Mouse (Mus musculus): ENCODE results near the gene Syt7. TPM values are rescaled to one million over a fixed set of nuclear protein-coding genes. Genes with fewer than 3 reads are reported as not detected.

Gene Syt7
- polyA plus RNA-seq, 1 experiment from 2014 or later: 1.2 TPM

GRCm38 (mm10) chr19:10449190-10449589, 60.3 kb downstream of the Syt7 start:
- Histone ChIP-seq H3K9me3 (ENCODE audit: control insufficient read depth, low read depth, low read length) (no peaks in the 10 kb centered on the region), H3K4me1 (ENCODE audit: control insufficient read depth, insufficient read depth, low read length) (0 out of 2 replicates have a peak, but pooled peaks cover 4% of the 10 kb centered on the region), H3K4me3 (ENCODE audit: low read depth, low read length) (no peak overlapping the region), H3K9ac (replicated peaks; ENCODE audit: low read depth, low read length) (no peak overlapping the region), H3K27me3 (ENCODE audit: control insufficient read depth, insufficient read depth, low read length) (no peaks in the 10 kb centered on the region), H3K36me3 (ENCODE audit: control insufficient read depth, insufficient read depth, low read length) (no peaks in the 10 kb centered on the region), H3K4me2 (replicated peaks; ENCODE audit: low read depth, low read length) (no peak overlapping the region), H3K27ac (ENCODE audit: low read length) (no peak overlapping the region)
- WGBS: 51% methylated on average over 6 of the region's 6 CpGs
- ATAC-seq (ENCODE audit: insufficient number of reproducible peaks, insufficient read depth, low FRiP score, low read depth): no peak

DNA sequence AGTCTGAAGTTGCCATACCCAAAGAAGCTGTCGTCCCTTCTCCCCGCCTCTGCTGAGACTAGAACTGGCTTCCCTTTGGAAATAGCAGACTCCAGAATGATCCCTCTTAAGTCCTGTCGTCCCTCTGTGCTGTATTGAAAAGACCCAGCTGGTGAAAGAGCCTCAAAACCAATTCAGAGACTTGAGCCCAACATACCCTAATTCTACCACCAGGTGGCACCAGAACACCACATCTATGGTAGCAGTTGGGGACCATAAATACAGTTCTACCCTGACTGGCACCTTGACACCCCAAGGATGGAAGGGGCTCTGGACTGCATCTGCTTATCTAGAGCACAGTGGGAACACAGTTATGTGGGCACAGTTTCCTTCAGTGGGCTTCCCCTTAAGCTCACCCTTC, 60.8 kb downstream of the Syt7 start:
- WGBS: 2% methylated on average over 3 of the region's 3 CpGs

DNA sequence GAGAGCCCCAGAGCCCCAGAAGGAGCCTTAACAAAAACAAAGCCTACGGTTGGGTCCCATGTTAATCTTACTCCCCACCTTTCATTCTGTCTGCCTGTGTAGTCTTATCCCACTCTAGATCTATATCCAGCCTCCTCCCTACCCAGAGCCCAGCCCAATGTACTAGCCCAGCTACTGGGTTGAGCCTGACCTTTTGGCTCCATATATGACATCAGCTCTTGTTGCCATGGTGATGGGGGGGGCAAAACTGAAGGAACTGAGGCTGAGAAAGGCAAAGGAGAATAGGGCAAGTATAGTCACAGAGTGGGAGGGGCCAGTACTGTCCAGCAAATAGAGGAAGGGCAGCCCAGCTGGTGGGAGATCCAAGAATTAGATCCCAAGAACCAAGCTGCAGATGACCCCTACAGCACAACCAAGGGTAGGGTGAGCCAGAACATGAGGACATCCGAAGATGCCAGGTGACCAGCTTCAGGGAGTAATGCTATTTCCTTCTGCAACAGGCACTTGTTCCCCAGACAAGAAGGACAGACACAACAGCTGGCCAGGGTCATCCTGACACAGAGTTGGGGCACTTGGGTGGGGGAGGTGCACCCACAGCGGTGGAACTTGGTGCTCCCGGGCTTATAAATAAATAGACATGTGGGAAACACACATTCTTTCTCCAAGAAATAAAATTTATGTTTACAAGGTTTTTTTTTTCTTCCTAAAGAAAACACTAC, 66.0 kb downstream of the Syt7 start:
- H3K9ac ChIP-seq (replicated peaks; ENCODE audit: low read depth, low read length): no peak overlapping the region
- H3K4me3 ChIP-seq (ENCODE audit: low read depth, low read length): no peak overlapping the region
- ATAC-seq (ENCODE audit: insufficient number of reproducible peaks, insufficient read depth, low FRiP score, low read depth): no peak
- H3K9me3 ChIP-seq (ENCODE audit: control insufficient read depth, low read depth, low read length): no peaks in the 10 kb centered on the region
- no peak overlapping the region for H3K4me2 ChIP-seq (replicated peaks; ENCODE audit: low read depth, low read length)
- WGBS: 50% methylated on average over 4 of the region's 4 CpGs
- H3K4me1 ChIP-seq (ENCODE audit: control insufficient read depth, insufficient read depth, low read length): no peaks in the 10 kb centered on the region; the same call in 1 of the 2 replicates
- H3K27me3 ChIP-seq (ENCODE audit: control insufficient read depth, insufficient read depth, low read length): peaks cover 29% of the 10 kb centered on the region
- H3K27ac ChIP-seq (ENCODE audit: low read length): no peak overlapping the region
- H3K36me3 ChIP-seq (ENCODE audit: control insufficient read depth, insufficient read depth, low read length): no peaks in the 10 kb centered on the region

More for the DNA sequence above, 60.8 kb downstream of the Syt7 start:
- Histone ChIP-seq H3K4me3 (ENCODE audit: low read depth, low read length) (no peak overlapping the region), H3K36me3 (ENCODE audit: control insufficient read depth, insufficient read depth, low read length) (no peaks in the 10 kb centered on the region), H3K27me3 (ENCODE audit: control insufficient read depth, insufficient read depth, low read length) (0 out of 2 replicates have a peak, but pooled peaks cover under 1% of the 10 kb centered on the region), H3K27ac (ENCODE audit: low read length) (no peak overlapping the region), H3K4me1 (ENCODE audit: control insufficient read depth, insufficient read depth, low read length) (0 out of 2 replicates have a peak, but pooled peaks cover 4% of the 10 kb centered on the region), H3K4me2 (replicated peaks; ENCODE audit: low read depth, low read length) (no peak overlapping the region), H3K9ac (replicated peaks; ENCODE audit: low read depth, low read length) (no peak overlapping the region), H3K9me3 (ENCODE audit: control insufficient read depth, low read depth, low read length) (no peaks in the 10 kb centered on the region)
- peak; percentile 64; the same call in 1 of the 2 replicates for ATAC-seq (ENCODE audit: insufficient number of reproducible peaks, insufficient read depth, low FRiP score, low read depth)

- no peak overlapping the region for H3K4me3 ChIP-seq (ENCODE audit: low read depth, low read length)
- H3K36me3 ChIP-seq (ENCODE audit: control insufficient read depth, insufficient read depth, low read length): no peaks in the 10 kb centered on the region
- no peak overlapping the region for H3K9ac ChIP-seq (replicated peaks; ENCODE audit: low read depth, low read length)
- H3K4me2 ChIP-seq (replicated peaks; ENCODE audit: low read depth, low read length): no peak overlapping the region
- 77% methylated on average over 3 of the region's 3 CpGs for WGBS
- ATAC-seq (ENCODE audit: insufficient number of reproducible peaks, insufficient read depth, low FRiP score, low read depth): no peak
- no peaks in the 10 kb centered on the region for H3K9me3 ChIP-seq (ENCODE audit: control insufficient read depth, low read depth, low read length)
- peaks cover 29% of the 10 kb centered on the region for H3K27me3 ChIP-seq (ENCODE audit: control insufficient read depth, insufficient read depth, low read length)
- no peaks in the 10 kb centered on the region; the same call in 1 of the 2 replicates for H3K4me1 ChIP-seq (ENCODE audit: control insufficient read depth, insufficient read depth, low read length)
- H3K27ac ChIP-seq (ENCODE audit: low read length): no peak overlapping the region
These were observed 66.5 kb downstream of the Syt7 start for GRCm38 (mm10) chr19:10455437-10455806.

GRCm38 (mm10) chr19:10456752-10457483, 68.0 kb downstream of the Syt7 start, which contains the start of gene Lrrc10b:
Lrrc10b (minus strand) TSS chr19:10457473.
- no peaks in the 10 kb centered on the region for H3K36me3 ChIP-seq (ENCODE audit: control insufficient read depth, insufficient read depth, low read length)
- H3K27me3 ChIP-seq (ENCODE audit: control insufficient read depth, insufficient read depth, low read length): peaks cover 29% of the 10 kb centered on the region
- H3K4me1 ChIP-seq (ENCODE audit: control insufficient read depth, insufficient read depth, low read length): no peaks in the 10 kb centered on the region; the same call in 1 of the 2 replicates
- peak; percentile 30; the same call in 1 of the 2 replicates for ATAC-seq (ENCODE audit: insufficient number of reproducible peaks, insufficient read depth, low FRiP score, low read depth)
- no peaks in the 10 kb centered on the region for H3K9me3 ChIP-seq (ENCODE audit: control insufficient read depth, low read depth, low read length)
- no peak within 1 kb of the TSS for H3K27ac ChIP-seq (ENCODE audit: low read length)
- peak within 1 kb of the TSS; percentile 43 for H3K4me3 ChIP-seq (ENCODE audit: low read depth, low read length)
- peak within 1 kb of the TSS; percentile 75 for H3K4me2 ChIP-seq (replicated peaks; ENCODE audit: low read depth, low read length)
- WGBS: under 1% methylated on average over 95 of the region's 96 CpGs
- peak within 1 kb of the TSS; percentile 10; the same call in 1 of the 2 replicates for H3K9ac ChIP-seq (replicated peaks; ENCODE audit: low read depth, low read length)

GRCm38 (mm10) chr19:10457484-10457800, 68.6 kb downstream of the Syt7 start:
- Histone ChIP-seq H3K9me3 (ENCODE audit: control insufficient read depth, low read depth, low read length) (no peaks in the 10 kb centered on the region), H3K27ac (ENCODE audit: low read length) (no peak overlapping the region), H3K27me3 (ENCODE audit: control insufficient read depth, insufficient read depth, low read length) (peaks cover 29% of the 10 kb centered on the region), H3K4me1 (ENCODE audit: control insufficient read depth, insufficient read depth, low read length) (no peaks in the 10 kb centered on the region; the same call in 1 of the 2 replicates), H3K9ac (replicated peaks; ENCODE audit: low read depth, low read length) (peak overlapping the region; percentile 10; the same call in 1 of the 2 replicates), H3K36me3 (ENCODE audit: control insufficient read depth, insufficient read depth, low read length) (no peaks in the 10 kb centered on the region), H3K4me2 (replicated peaks; ENCODE audit: low read depth, low read length) (peak overlapping the region; percentile 75), H3K4me3 (ENCODE audit: low read depth, low read length) (peak overlapping the region; percentile 43)
- peak; percentile 87 for ATAC-seq (ENCODE audit: insufficient number of reproducible peaks, insufficient read depth, low FRiP score, low read depth)
- WGBS: 0% methylated on average over 34 of the region's 34 CpGs

DNA sequence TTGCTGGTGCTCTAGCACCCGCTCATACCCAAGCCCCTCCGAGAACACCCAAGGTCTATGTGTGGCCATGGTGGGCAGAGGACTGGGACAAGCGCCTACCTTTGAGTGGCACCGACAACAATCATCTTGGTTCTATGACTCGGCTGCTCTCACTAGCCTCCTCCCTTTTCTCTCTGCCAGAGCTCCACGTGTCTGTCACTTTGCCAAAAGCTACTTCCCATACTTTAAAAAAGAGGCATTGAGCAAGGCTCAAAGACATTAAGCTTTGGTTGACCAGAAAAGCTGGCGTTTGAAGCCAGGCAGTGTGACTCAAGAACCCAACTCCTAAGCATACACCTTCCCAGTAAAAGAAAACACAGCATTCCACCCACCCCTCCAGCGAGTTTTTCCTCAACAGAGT, 69.2 kb downstream of the Syt7 start:
- WGBS: 18% methylated on average over 8 of the region's 8 CpGs
- no peak for ATAC-seq (ENCODE audit: insufficient number of reproducible peaks, insufficient read depth, low FRiP score, low read depth)
- Histone ChIP-seq H3K4me3 (ENCODE audit: low read depth, low read length) (peak overlapping the region; percentile 43; the same call in 1 of the 2 replicates), H3K9me3 (ENCODE audit: control insufficient read depth, low read depth, low read length) (no peaks in the 10 kb centered on the region), H3K27me3 (ENCODE audit: control insufficient read depth, insufficient read depth, low read length) (peaks cover 29% of the 10 kb centered on the region), H3K4me2 (replicated peaks; ENCODE audit: low read depth, low read length) (peak overlapping the region; percentile 75), H3K36me3 (ENCODE audit: control insufficient read depth, insufficient read depth, low read length) (no peaks in the 10 kb centered on the region), H3K9ac (replicated peaks; ENCODE audit: low read depth, low read length) (no peak overlapping the region), H3K4me1 (ENCODE audit: control insufficient read depth, insufficient read depth, low read length) (no peaks in the 10 kb centered on the region; the same call in 1 of the 2 replicates), H3K27ac (ENCODE audit: low read length) (no peak overlapping the region)

GRCm38 (mm10) chr19:10459907-10460306, 71.0 kb downstream of the Syt7 start:
- H3K4me1 ChIP-seq (ENCODE audit: control insufficient read depth, insufficient read depth, low read length): no peaks in the 10 kb centered on the region; the same call in 1 of the 2 replicates
- H3K36me3 ChIP-seq (ENCODE audit: control insufficient read depth, insufficient read depth, low read length): no peaks in the 10 kb centered on the region
- H3K27ac ChIP-seq (ENCODE audit: low read length): no peak overlapping the region
- H3K4me3 ChIP-seq (ENCODE audit: low read depth, low read length): no peak overlapping the region
- H3K9me3 ChIP-seq (ENCODE audit: control insufficient read depth, low read depth, low read length): no peaks in the 10 kb centered on the region
- no peak overlapping the region for H3K9ac ChIP-seq (replicated peaks; ENCODE audit: low read depth, low read length)
- no peak for ATAC-seq (ENCODE audit: insufficient number of reproducible peaks, insufficient read depth, low FRiP score, low read depth)
- no peak overlapping the region for H3K4me2 ChIP-seq (replicated peaks; ENCODE audit: low read depth, low read length)
- 60% methylated on average over 11 of the region's 11 CpGs for WGBS
- H3K27me3 ChIP-seq (ENCODE audit: control insufficient read depth, insufficient read depth, low read length): peaks cover 27% of the 10 kb centered on the region

All from stomach, embryonic 14.5 days (tissue).